Mouse (Mus musculus): Measurements from ENCODE around the gene Ppp1r14d.

Ppp1r14d gene

DNA sequence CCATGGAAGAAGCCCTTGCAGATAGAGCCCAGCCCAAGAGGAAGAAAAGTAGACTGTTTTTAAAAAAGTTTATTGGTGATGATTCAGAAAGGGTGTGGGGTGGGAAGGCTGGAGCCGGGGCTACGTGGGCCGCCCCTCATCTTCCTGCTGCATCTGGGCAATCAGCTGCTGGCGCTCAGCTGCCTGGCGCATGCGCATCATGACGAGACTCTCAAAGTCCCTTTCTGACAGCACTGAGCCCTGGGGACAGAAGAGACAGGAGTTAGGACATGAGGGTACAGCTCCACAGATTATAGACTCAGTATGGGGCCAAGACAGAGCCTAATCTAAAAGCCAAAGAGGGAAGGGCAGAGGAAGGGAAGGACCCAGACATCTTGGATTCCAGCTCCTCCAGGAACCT lies 57.3 kb downstream of the Ppp1r14d start:
- no peak for DNase-seq (ENCODE audit: low spot score)

DNA sequence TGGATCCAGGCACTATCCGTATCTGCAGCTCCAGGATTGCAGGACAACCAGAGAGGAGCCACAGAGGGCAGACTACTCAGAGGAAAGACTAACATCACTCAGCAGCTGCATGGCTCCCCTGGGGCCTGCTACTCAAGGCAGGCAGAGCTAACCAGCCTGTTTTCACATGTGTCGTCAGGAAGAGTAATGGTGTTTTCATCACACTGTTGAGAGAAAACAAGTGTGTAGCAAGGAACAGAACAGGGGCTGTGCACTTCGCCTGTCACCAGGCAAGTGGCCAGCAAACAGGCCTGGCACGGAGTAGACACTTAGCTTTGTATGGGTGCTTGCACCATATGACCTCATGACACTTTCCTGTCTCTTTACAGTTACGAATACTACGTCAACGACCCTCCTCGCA lies 58.1 kb downstream of the Ppp1r14d start:
- no peak for DNase-seq (ENCODE audit: low spot score)

DNA sequence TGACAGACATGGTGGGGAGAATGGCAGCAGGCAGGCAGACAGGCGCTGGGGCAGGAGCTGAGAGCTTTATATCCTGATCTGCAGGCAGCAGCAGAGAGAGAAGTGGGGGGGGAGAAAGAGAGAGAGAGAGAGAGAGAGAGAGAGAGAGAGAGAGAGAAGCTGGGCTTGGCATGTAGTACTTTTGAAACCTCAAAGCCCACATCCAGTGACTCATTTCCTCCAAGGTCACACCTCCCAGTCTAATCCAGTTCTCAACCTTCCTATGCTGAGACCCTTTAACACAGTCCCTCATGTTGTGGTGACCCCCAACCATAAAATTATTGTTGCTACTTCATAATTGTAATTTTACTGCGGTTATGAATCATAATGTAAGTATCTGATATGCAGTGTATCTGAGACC lies 59.4 kb downstream of the Ppp1r14d start:
- DNase-seq (ENCODE audit: low spot score): no peak
